Mouse (Mus musculus): ENCODE data around the gene Cpm.

- TF ChIP-seq EP300 (IDR thresholded peaks at IDR 0.05; ENCODE audit: insufficient read depth, low read depth, low read length) = no peak
- TF ChIP-seq CTCF (IDR thresholded peaks at IDR 0.05) = no peak
- no peak for TF ChIP-seq POLR2A (IDR thresholded peaks at IDR 0.05; ENCODE audit: insufficient read depth, low read depth, low read length)
Measured at GRCm38 (mm10) chr10:117605283-117606243, 23.7 kb upstream of the Cpm start.

All from heart, adult 2 months (tissue).